Mouse (Mus musculus): Measurements from ENCODE around the gene Azgp1. TPM values are rescaled to one million over a fixed set of nuclear protein-coding genes. Genes with fewer than 3 reads are reported as not detected.

The Azgp1 gene
- polyA plus RNA-seq (2017; shearing (Covaris generic)) = not detected

DNA sequence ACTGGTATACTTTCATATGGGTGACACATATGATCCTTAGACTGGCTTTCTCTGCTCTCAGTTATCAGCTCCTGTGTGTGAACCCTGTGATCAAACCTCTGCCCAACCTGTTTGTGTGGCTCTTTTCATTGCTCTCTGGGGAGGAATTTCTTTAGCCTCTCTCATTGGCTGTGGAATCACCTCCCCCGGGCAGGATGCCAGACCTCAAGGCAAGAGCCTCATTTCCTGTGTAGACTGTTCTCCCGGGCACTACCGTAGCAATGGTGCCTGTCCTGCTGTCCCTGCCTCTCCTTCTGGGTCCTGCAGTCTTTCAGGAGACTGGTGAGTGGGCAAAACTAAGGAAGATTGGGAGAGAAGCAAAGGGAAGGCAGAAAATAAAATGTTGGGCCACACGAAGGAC, at the start of gene Azgp1:
TSS of gene Azgp1 (plus strand) at position 221 of the 400 bp plus-strand sequence.

DNA sequence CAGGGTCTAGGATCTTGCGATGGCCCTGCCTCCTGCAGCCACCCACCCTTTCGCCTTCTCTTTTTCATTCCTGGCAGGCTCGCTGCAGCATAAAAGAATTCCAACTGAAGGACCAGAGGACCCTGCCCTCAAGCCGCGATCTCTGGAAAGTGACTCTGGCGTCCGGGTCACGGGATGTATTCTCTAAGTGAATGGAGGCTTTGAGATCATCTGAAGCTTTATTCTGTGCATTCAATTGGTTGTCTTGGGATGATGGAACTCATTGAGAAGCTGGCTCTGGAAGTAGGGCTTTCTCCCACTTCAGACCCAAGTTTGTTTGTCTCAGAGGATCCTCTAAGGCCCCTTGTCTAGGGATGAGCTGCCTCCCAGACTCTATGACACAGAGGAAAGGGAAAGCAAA, 18.4 kb upstream of the Azgp1 start, which contains the start of gene Gjc3:
TSS of gene Gjc3 (minus strand) at position 154 of the 400 bp plus-strand sequence.

DNA sequence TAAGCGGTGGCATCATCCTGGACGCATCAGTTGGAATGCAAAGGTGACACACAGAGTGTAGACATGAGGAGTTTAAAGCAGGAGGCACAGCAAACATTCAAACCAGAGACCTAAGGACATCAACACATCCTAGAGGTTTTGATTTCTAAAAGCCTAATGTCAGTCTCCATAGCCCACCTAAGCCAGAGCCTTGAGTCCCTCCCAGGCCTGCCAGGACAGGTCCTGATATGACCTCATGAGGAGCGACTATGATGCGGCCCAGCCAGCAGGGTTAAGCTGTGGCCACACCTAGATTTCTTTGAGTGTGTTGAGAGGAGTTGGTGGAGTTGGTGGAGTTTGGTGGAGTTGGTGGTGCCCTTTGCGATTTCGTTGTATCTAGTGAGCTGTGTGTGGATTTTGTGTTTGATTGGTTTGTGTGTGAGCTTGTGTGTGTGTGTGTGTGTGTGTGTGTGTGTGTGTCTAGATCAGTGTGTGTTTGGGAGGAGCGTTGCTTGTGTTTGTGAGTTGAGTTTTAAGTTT, 39.7 kb downstream of the Azgp1 start, which contains the start of the genes Smok3a and Smok3b:
TSS of gene Smok3a (plus strand) at position 301 of the 519 bp plus-strand sequence.
TSS of gene Smok3b (plus strand) at position 469 of the 519 bp plus-strand sequence.

Other genes with a start within 250 kb of the Azgp1 start
- 0.98 TPM for gene Nyap1, start 239.9 kb upstream of the Azgp1 start, polyA plus RNA-seq (2017; shearing (Covaris generic))
- gene Tsc22d4, start 235.8 kb upstream of the Azgp1 start, polyA plus RNA-seq (2017; shearing (Covaris generic)) = 441 TPM
- 21.1 TPM for gene Ppp1r35, start 202.7 kb upstream of the Azgp1 start, polyA plus RNA-seq (2017; shearing (Covaris generic))
- gene Mepce, start 193.9 kb upstream of the Azgp1 start, polyA plus RNA-seq (2017; shearing (Covaris generic)) = 19.8 TPM
- gene Zcwpw1, start 193.7 kb upstream of the Azgp1 start, polyA plus RNA-seq (2017; shearing (Covaris generic)) = 13.7 TPM
- gene Pilra, start 145.2 kb upstream of the Azgp1 start, polyA plus RNA-seq (2017; shearing (Covaris generic)) = 1.3 TPM
- gene Pilrb1, start 123.4 kb upstream of the Azgp1 start, polyA plus RNA-seq (2017; shearing (Covaris generic)) = 0.58 TPM
- gene Pilrb2, start 109.7 kb upstream of the Azgp1 start, polyA plus RNA-seq (2017; shearing (Covaris generic)) = 1.3 TPM
- 0.09 TPM for gene Cyp3a13, start 59.9 kb upstream of the Azgp1 start, polyA plus RNA-seq (2017; shearing (Covaris generic))
- gene Gjc3, start 18.4 kb upstream of the Azgp1 start, polyA plus RNA-seq (2017; shearing (Covaris generic)) = not detected
- not detected for gene Smok3a, start 39.7 kb downstream of the Azgp1 start, polyA plus RNA-seq (2017; shearing (Covaris generic))
- not detected for gene Smok3b, start 39.9 kb downstream of the Azgp1 start, polyA plus RNA-seq (2017; shearing (Covaris generic))
- gene Smok3c, start 71.7 kb downstream of the Azgp1 start, polyA plus RNA-seq (2017; shearing (Covaris generic)) = not detected
- gene Zkscan1, start 103.6 kb downstream of the Azgp1 start, polyA plus RNA-seq (2017; shearing (Covaris generic)) = 24.7 TPM
- 32.2 TPM for gene Zscan21, start 135.4 kb downstream of the Azgp1 start, polyA plus RNA-seq (2017; shearing (Covaris generic))
- gene Zfp113, start 174.2 kb downstream of the Azgp1 start, polyA plus RNA-seq (2017; shearing (Covaris generic)) = 24.1 TPM
- 241 TPM for gene Cops6, start 179.6 kb downstream of the Azgp1 start, polyA plus RNA-seq (2017; shearing (Covaris generic))
- 10.2 TPM for gene Ap4m1, start 190.5 kb downstream of the Azgp1 start, polyA plus RNA-seq (2017; shearing (Covaris generic))
- gene Mcm7, start 190.9 kb downstream of the Azgp1 start, polyA plus RNA-seq (2017; shearing (Covaris generic)) = 89.5 TPM
- 55.2 TPM for gene Taf6, start 205.9 kb downstream of the Azgp1 start, polyA plus RNA-seq (2017; shearing (Covaris generic))
- 20.6 TPM for gene Cnpy4, start 206.0 kb downstream of the Azgp1 start, polyA plus RNA-seq (2017; shearing (Covaris generic))
- gene Mblac1, start 212.8 kb downstream of the Azgp1 start, polyA plus RNA-seq (2017; shearing (Covaris generic)) = 0.35 TPM
- gene Nxpe5, start 244.4 kb downstream of the Azgp1 start, polyA plus RNA-seq (2017; shearing (Covaris generic)) = not detected

Measured in CD4-positive, CD25-positive, alpha-beta regulatory T cell, adult 9 weeks (primary cell).